Mouse (Mus musculus) heart, postnatal 0 days (tissue): ENCODE results near the gene Evi5l. TPM values are rescaled to one million over a fixed set of nuclear protein-coding genes. Genes with fewer than 3 reads are reported as not detected.
A peak's percentile ranks its signal among the peaks of the same experiment; 100 is the strongest.

ENCODE experiments used
- ATAC-seq: fragments of 200-750 bp; cut with Nextera tagmentation; 2 replicates; pipeline ENCODE4 v1.8.0; 2017; ENCODE audit warnings: low read depth, moderate number of reproducible peaks, moderate library complexity; ENCODE audit not compliant: insufficient read depth
- DNase-seq: peaks from one replicate; pipeline ENCODE4 v3.0.0-alpha.2; 2016; ENCODE audit warnings: low spot score
- H3K27ac ChIP-seq: fragments of 300-500 bp; sonication (generic); 2 replicates; pipeline ENCODE4 v1.5.1; 2014; ENCODE audit warnings: low read depth, mild to moderate bottlenecking
- H3K27me3 ChIP-seq: fragments of 300-500 bp; sonication (generic); 2 replicates; pipeline ENCODE4 v1.6.1; 2014; ENCODE audit warnings: low read length, mixed read lengths; ENCODE audit not compliant: control insufficient read depth, insufficient read depth
- H3K36me3 ChIP-seq: fragments of 300-500 bp; sonication (generic); replicated peaks from 2 replicates; pipeline ENCODE4 v1.6.1; 2014; ENCODE audit warnings: low read length, mixed read lengths; ENCODE audit not compliant: control insufficient read depth, insufficient read depth
- H3K4me1 ChIP-seq: fragments of 300-500 bp; sonication (generic); 2 replicates; pipeline ENCODE4 v1.6.1; 2014; ENCODE audit warnings: antibody characterized with exemption; ENCODE audit not compliant: control insufficient read depth, insufficient read depth
- H3K4me2 ChIP-seq: fragments of 300-500 bp; sonication (generic); 2 replicates; pipeline ENCODE4 v1.6.1; 2014; ENCODE audit warnings: low read depth, mild to moderate bottlenecking, low read length, moderate library complexity
- H3K4me3 ChIP-seq: fragments of 300-500 bp; sonication (generic); 2 replicates; pipeline ENCODE4 v1.5.1; 2014; ENCODE audit warnings: low read depth, low read length
- H3K9ac ChIP-seq: fragments of 300-500 bp; sonication (generic); replicated peaks from 2 replicates; pipeline ENCODE4 v1.6.1; 2014; ENCODE audit warnings: low read depth, low read length, mixed read lengths
- H3K9me3 ChIP-seq: fragments of 300-500 bp; sonication (generic); replicated peaks from 2 replicates; pipeline ENCODE4 v1.6.1; 2016; ENCODE audit warnings: low read length; ENCODE audit not compliant: control insufficient read depth
- CTCF ChIP-seq: IDR thresholded peaks from 2 replicates; pipeline ENCODE4 v1.5.1; 2016; ENCODE audit warnings: antibody characterized with exemption, control low read depth, low read depth
- EP300 ChIP-seq: IDR thresholded peaks from 2 replicates; pipeline ENCODE4 v1.6.1; 2016; ENCODE audit warnings: antibody characterized with exemption, low read depth
- WGBS: fragments of 180-500 bp; shearing (Covaris S2); extraction: QIAGEN DNeasy Blood & Tissue Kit; methylation state at CpG from one replicate; pipeline ENCODE4 v1.1.7; 2014; 5-methylcytosine and 5-hydroxymethylcytosine counted together
- polyA plus RNA-seq: library from polyadenylated mRNA; unstranded; fragments of >200 nt; fragmentation: Nextera tagmentation; extraction: Ambion mirVana; gene quantifications from 2 replicates; pipeline ENCODE4 v1.2.1, GENCODE M21; 2015
- total RNA-seq: library from RNA; depleted of rRNA; stranded (reverse); fragments of >200 nt; gene quantifications from 2 replicates; pipeline ENCODE4 v1.2.3, GENCODE M21; 2014; ENCODE audit warnings: low replicate concordance

Evi5l gene
- total and polyA plus RNA-seq, 2 experiments from 2014 or later, result 9.3 to 24.8 TPM

GRCm38 (mm10) chr8:4237814-4238433 is 71.6 kb downstream of the Evi5l start:
- peaks cover 12% of the 10 kb centered on the region for H3K36me3 ChIP-seq
- peak overlapping the region; percentile 92 for H3K4me3 ChIP-seq
- peak overlapping the region; percentile 76 for H3K9ac ChIP-seq
- H3K27me3 ChIP-seq, result no peaks in the 10 kb centered on the region
- H3K4me2 ChIP-seq, result peak overlapping the region; percentile 79
- WGBS, result 16% methylated on average over 15 of the region's 15 CpGs
- H3K27ac ChIP-seq, result peak overlapping the region; percentile 97
- H3K4me1 ChIP-seq, result peaks cover 22% of the 10 kb centered on the region
- ATAC-seq (no peak), DNase-seq (peak; percentile 14)
- TF ChIP-seq EP300 (no peak), CTCF (no peak)
- H3K9me3 ChIP-seq, result no peaks in the 10 kb centered on the region

DNA sequence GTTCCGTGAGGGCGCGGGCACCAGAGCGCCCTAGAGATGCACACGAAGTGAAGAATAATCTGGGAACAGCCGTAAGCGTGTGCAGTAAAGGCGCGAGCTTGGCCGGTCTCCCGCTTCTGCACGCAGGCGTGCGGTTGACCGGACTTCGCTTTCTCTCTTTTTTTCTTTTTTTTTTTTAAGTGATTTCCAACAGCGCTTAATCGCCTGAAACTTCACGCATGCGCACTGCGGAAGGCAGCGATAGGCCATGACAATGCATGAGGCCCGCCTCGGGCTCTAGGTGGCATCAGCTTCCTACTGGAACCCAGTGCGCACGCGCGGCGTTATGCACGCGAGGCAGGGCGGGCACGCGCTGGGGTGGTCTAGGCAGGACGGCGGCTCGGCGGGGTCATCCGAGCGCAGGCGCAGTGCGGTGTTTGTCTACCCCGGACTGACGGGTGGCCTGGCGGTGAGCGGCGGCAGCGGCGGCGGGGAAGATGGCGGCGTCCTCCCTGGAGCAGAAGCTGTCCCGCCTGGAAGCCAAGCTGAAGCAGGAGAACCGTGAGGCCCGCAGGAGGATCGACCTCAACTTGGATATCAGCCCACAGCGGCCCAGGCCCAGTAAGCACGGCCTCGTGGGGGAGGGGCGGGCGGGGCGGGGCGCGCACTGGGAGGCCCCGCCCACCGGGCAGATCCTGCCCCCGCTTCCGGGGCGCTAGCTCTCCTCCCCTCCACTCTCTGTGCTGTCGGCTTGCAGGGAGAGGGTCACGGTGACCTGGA is 72.2 kb downstream of the Evi5l start, which contains the start of the genes Map2k7 and Gm49320:
Map2k7 (plus strand) TSS at position 307 of the 759 bp plus-strand sequence.
Gm49320 (plus strand) TSS at position 432 of the 759 bp plus-strand sequence.
- Histone ChIP-seq H3K4me3 (peak within 1 kb of the TSS; percentile 92), H3K9me3 (no peaks in the 10 kb centered on the region), H3K36me3 (peaks cover 19% of the 10 kb centered on the region), H3K27me3 (no peaks in the 10 kb centered on the region), H3K4me2 (peak within 1 kb of the TSS; percentile 91), H3K4me1 (peaks cover 22% of the 10 kb centered on the region), H3K27ac (peak within 1 kb of the TSS; percentile 97), H3K9ac (peak within 1 kb of the TSS; percentile 83)
- ATAC-seq (peak; percentile 96), DNase-seq (peak; percentile 98)
- peak; percentile 61; the same call in 1 of the 2 replicates for TF ChIP-seq EP300
- TF ChIP-seq CTCF, result peak; percentile 47
- under 1% methylated on average over 61 of the region's 71 CpGs for WGBS

DNA sequence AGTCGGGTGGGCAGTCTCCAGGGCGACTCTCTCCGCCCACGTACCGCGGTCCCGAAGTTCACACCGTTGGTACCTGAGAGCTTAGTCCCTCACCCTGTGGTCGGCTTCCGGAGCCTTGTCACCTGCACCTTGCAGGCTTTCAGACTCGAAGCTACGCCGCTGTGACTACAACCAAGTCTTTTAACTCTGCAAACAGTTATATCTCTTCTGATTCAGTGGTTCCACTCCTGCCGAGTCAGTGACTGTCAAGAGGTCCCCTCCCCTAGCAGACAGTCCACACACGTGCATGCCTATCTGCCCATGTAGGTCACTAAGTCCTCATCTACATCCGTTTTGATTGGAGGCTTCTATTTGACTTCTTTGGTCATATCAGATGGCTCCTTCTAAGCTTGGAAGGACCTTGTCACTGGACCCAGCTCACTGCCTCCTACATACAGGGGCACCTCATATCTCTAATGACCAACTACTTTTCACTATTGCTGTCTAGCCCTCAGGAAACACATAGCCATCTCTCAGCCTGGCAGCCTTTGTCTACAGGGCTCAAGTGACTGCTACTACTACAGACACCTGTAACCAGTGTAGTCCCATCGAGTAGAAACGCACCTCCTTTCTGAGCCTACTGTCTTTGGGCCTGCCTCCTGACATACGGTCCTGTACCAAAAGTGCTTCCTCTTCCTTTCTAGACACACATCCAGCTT is 73.0 kb downstream of the Evi5l start:
- TF ChIP-seq EP300, result no peak
- Histone ChIP-seq H3K27ac (peak overlapping the region; percentile 96), H3K36me3 (peaks cover 26% of the 10 kb centered on the region), H3K4me2 (peak overlapping the region; percentile 91), H3K9me3 (no peaks in the 10 kb centered on the region), H3K4me3 (peak overlapping the region; percentile 92), H3K4me1 (peaks cover 22% of the 10 kb centered on the region), H3K9ac (peak overlapping the region; percentile 83), H3K27me3 (no peaks in the 10 kb centered on the region)
- ATAC-seq (peak; percentile 7; the same call in 1 of the 2 replicates), DNase-seq (no peak)
- 8% methylated on average over 19 of the region's 19 CpGs for WGBS

GRCm38 (mm10) chr8:4245061-4245460 is 78.7 kb downstream of the Evi5l start:
- no peaks in the 10 kb centered on the region for H3K9me3 ChIP-seq
- no peak overlapping the region for H3K4me2 ChIP-seq
- no peaks in the 10 kb centered on the region for H3K27me3 ChIP-seq
- H3K4me1 ChIP-seq, result peaks cover 9% of the 10 kb centered on the region; the same call in 1 of the 2 replicates
- WGBS, result 95% methylated on average over 5 of the region's 5 CpGs
- DNase-seq (no peak), ATAC-seq (no peak)
- no peak overlapping the region for H3K9ac ChIP-seq
- H3K36me3 ChIP-seq, result peaks cover 63% of the 10 kb centered on the region
- no peak for TF ChIP-seq CTCF
- TF ChIP-seq EP300, result no peak
- no peak overlapping the region for H3K27ac ChIP-seq
- H3K4me3 ChIP-seq, result no peak overlapping the region

DNA sequence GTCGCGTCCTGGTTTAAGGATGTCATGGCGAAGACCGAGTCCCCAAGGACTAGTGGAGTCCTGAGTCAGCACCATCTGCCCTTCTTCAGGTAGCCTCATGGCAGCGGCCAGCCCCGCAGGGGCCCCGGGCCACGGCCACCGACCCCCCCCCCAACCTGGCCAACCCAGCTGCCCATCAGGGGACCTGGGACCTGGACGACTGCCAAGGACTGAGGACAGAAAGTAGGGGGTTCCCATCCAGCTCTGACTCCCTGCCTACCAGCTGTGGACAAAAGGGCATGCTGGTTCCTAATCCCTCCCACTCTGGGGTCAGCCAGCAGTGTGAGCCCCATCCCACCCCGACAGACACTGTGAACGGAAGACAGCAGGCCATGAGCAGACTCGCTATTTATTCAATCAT is 79.4 kb downstream of the Evi5l start:
- H3K9ac ChIP-seq, result no peak overlapping the region
- 0 out of 2 replicates have a peak, but pooled peaks cover 4% of the 10 kb centered on the region for H3K4me1 ChIP-seq
- 85% methylated on average over 13 of the region's 13 CpGs for WGBS
- no peak overlapping the region for H3K27ac ChIP-seq
- H3K4me3 ChIP-seq, result no peak overlapping the region
- no peak overlapping the region for H3K4me2 ChIP-seq
- H3K9me3 ChIP-seq, result no peaks in the 10 kb centered on the region
- DNase-seq, result no peak
- TF ChIP-seq CTCF, result no peak
- no peak for TF ChIP-seq EP300
- H3K27me3 ChIP-seq, result no peaks in the 10 kb centered on the region
- peaks cover 63% of the 10 kb centered on the region for H3K36me3 ChIP-seq
- no peak for ATAC-seq
